Mouse (Mus musculus): ENCODE measurements at regions not wholly inside any gene's neighbourhood (a gene's known extent, or its start where the extent isn't known, plus 50 kb on each side); places are given as distances from the start of the nearest gene placed in this dataset.

DNA sequence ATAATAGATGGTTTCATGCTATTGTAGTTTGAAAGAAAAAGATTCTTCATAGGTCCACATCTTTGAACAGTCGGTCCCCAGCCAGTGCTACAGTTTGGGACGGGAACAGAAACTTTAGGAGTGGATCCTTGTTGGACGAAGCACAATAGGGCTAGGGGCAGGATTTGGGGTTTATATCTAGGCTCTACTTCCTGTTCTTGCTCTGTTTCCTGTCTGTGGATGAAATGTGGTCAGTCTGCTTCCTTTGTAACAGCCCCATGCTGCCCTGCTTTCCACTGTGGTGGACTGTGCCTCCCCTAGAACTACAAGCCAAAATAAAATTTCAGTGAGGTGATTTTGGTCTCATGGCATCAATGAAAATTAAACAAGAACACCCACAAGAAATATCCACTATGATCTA is 510.2 kb downstream of the Lmo4 start:
- no peak for ATAC-seq (replicated peaks; ENCODE audit: insufficient number of reproducible peaks, low FRiP score, low TSS enrichment, low read depth)
- 95% methylated on average over 3 of the region's 3 CpGs for WGBS
- Histone ChIP-seq H3K27me3 (ENCODE audit: control insufficient read depth, insufficient read depth, low read length) (no peaks in the 10 kb centered on the region), H3K4me2 (ENCODE audit: low read depth, low read length) (no peak overlapping the region), H3K4me3 (ENCODE audit: low read depth, low read length) (no peak overlapping the region), H3K9me3 (replicated peaks; ENCODE audit: control insufficient read depth, low read length) (no peaks in the 10 kb centered on the region), H3K9ac (replicated peaks; ENCODE audit: low read length) (no peak overlapping the region), H3K36me3 (replicated peaks; ENCODE audit: control insufficient read depth, insufficient read depth, low read depth, low read length) (no peaks in the 10 kb centered on the region), H3K27ac (replicated peaks; ENCODE audit: low read depth, low read length) (no peak overlapping the region), H3K4me1 (ENCODE audit: control insufficient read depth, insufficient read depth, low read length) (no peaks in the 10 kb centered on the region)
- no peak for DNase-seq (ENCODE audit: low spot score)

DNA sequence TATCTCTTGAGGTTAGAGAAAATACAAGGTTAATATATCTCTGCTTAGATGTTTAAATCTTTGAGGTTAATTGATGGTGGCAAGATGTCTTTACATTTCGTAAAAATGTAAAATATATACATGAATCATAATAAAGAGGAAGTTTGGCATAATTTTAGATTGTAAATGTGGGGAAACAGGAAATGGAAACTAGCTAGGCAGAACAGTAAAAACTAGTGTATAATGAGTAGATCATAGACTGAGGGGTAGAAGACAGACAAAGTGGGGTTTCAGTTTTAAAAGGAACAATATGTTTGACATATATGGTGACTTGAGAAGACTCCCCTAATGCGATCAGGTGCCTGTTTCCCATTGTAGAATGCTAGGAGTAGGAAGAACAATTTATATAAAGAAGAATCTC is 519.3 kb downstream of the Lmo4 start:
- H3K4me3 ChIP-seq (ENCODE audit: low read depth, low read length), result no peak overlapping the region
- no peaks in the 10 kb centered on the region for H3K36me3 ChIP-seq (replicated peaks; ENCODE audit: control insufficient read depth, insufficient read depth, low read depth, low read length)
- no peak for ATAC-seq (replicated peaks; ENCODE audit: insufficient number of reproducible peaks, low FRiP score, low TSS enrichment, low read depth)
- H3K27me3 ChIP-seq (ENCODE audit: control insufficient read depth, insufficient read depth, low read length), result no peaks in the 10 kb centered on the region
- H3K9me3 ChIP-seq (replicated peaks; ENCODE audit: control insufficient read depth, low read length), result no peaks in the 10 kb centered on the region
- H3K4me1 ChIP-seq (ENCODE audit: control insufficient read depth, insufficient read depth, low read length), result no peaks in the 10 kb centered on the region
- no peak overlapping the region for H3K9ac ChIP-seq (replicated peaks; ENCODE audit: low read length)
- H3K27ac ChIP-seq (replicated peaks; ENCODE audit: low read depth, low read length), result no peak overlapping the region
- 88% methylated on average over 2 of the region's 2 CpGs for WGBS
- no peak for DNase-seq (ENCODE audit: low spot score)
- H3K4me2 ChIP-seq (ENCODE audit: low read depth, low read length), result no peak overlapping the region

DNA sequence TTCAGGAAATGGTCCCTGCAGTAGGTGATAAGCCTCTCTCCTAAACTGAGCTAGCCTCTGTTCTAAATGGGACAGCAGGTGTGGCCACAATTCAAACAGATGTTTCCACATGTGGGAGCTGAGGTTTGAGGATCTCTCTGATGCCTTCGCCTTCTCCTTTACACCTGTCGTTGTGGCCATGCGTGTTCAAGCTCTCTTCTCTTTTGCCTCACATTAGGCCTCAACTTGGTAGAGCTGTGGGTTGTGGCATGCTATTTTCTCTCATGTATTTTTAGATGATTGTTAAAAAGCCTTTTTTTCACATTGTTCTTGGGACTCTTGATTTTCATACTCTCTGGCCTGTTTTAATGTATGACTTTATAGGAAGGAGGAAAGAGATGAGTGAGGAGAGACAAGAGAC is 526.8 kb downstream of the Lmo4 start:
- H3K4me1 ChIP-seq (ENCODE audit: control insufficient read depth, insufficient read depth, low read length), result no peaks in the 10 kb centered on the region
- no peak overlapping the region for H3K27ac ChIP-seq (replicated peaks; ENCODE audit: low read depth, low read length)
- H3K36me3 ChIP-seq (replicated peaks; ENCODE audit: control insufficient read depth, insufficient read depth, low read depth, low read length), result no peaks in the 10 kb centered on the region
- H3K4me3 ChIP-seq (ENCODE audit: low read depth, low read length), result no peak overlapping the region
- no peak overlapping the region for H3K9ac ChIP-seq (replicated peaks; ENCODE audit: low read length)
- no peak for DNase-seq (ENCODE audit: low spot score)
- no peaks in the 10 kb centered on the region for H3K27me3 ChIP-seq (ENCODE audit: control insufficient read depth, insufficient read depth, low read length)
- no peak overlapping the region for H3K4me2 ChIP-seq (ENCODE audit: low read depth, low read length)
- no peak for ATAC-seq (replicated peaks; ENCODE audit: insufficient number of reproducible peaks, low FRiP score, low TSS enrichment, low read depth)
- H3K9me3 ChIP-seq (replicated peaks; ENCODE audit: control insufficient read depth, low read length), result no peaks in the 10 kb centered on the region
- WGBS, result 94% methylated on average over 3 of the region's 3 CpGs

DNA sequence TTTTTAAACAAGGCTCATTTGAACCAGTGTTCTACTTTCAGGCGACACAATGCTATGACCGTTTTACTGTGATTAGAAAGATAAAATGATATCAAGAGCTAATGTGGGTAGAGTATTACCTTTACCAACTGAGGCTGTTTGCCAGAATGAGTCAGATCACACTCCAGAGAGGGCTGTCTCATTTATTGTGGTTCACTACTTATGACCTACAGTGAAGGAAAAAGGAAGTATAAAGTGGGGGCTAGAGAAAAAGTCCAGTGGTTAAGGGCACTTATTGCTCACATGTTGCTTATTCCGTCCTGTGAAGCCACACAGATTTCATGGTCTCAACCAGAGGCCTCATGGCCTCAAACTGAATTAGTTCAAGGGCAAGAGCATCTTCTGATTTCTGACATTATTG is 530.2 kb downstream of the Lmo4 start:
- H3K9ac ChIP-seq (replicated peaks; ENCODE audit: low read length), result no peak overlapping the region
- no peak for DNase-seq (ENCODE audit: low spot score)
- no peak for ATAC-seq (replicated peaks; ENCODE audit: insufficient number of reproducible peaks, low FRiP score, low TSS enrichment, low read depth)
- H3K36me3 ChIP-seq (replicated peaks; ENCODE audit: control insufficient read depth, insufficient read depth, low read depth, low read length), result no peaks in the 10 kb centered on the region
- WGBS, result 94% methylated on average over 3 of the region's 3 CpGs
- H3K9me3 ChIP-seq (replicated peaks; ENCODE audit: control insufficient read depth, low read length), result no peaks in the 10 kb centered on the region
- no peaks in the 10 kb centered on the region for H3K4me1 ChIP-seq (ENCODE audit: control insufficient read depth, insufficient read depth, low read length)
- H3K27ac ChIP-seq (replicated peaks; ENCODE audit: low read depth, low read length), result no peak overlapping the region
- H3K4me2 ChIP-seq (ENCODE audit: low read depth, low read length), result no peak overlapping the region
- no peaks in the 10 kb centered on the region for H3K27me3 ChIP-seq (ENCODE audit: control insufficient read depth, insufficient read depth, low read length)
- no peak overlapping the region for H3K4me3 ChIP-seq (ENCODE audit: low read depth, low read length)

GRCm38 (mm10) chr3:143674446-143674845 is 530.6 kb downstream of the Lmo4 start:
- no peaks in the 10 kb centered on the region for H3K27me3 ChIP-seq (ENCODE audit: control insufficient read depth, insufficient read depth, low read length)
- DNase-seq (ENCODE audit: low spot score) (no peak), ATAC-seq (replicated peaks; ENCODE audit: insufficient number of reproducible peaks, low FRiP score, low TSS enrichment, low read depth) (no peak)
- H3K4me3 ChIP-seq (ENCODE audit: low read depth, low read length), result no peak overlapping the region
- H3K9ac ChIP-seq (replicated peaks; ENCODE audit: low read length), result no peak overlapping the region
- H3K9me3 ChIP-seq (replicated peaks; ENCODE audit: control insufficient read depth, low read length), result no peaks in the 10 kb centered on the region
- no peaks in the 10 kb centered on the region for H3K36me3 ChIP-seq (replicated peaks; ENCODE audit: control insufficient read depth, insufficient read depth, low read depth, low read length)
- WGBS, result 89% methylated on average over 7 of the region's 7 CpGs
- H3K4me2 ChIP-seq (ENCODE audit: low read depth, low read length), result no peak overlapping the region
- H3K4me1 ChIP-seq (ENCODE audit: control insufficient read depth, insufficient read depth, low read length), result no peaks in the 10 kb centered on the region
- H3K27ac ChIP-seq (replicated peaks; ENCODE audit: low read depth, low read length), result no peak overlapping the region

- DNase-seq (ENCODE audit: low spot score) (no peak), ATAC-seq (replicated peaks; ENCODE audit: insufficient number of reproducible peaks, low FRiP score, low TSS enrichment, low read depth) (no peak)
- WGBS, result 87% methylated on average over 5 of the region's 5 CpGs
- no peak overlapping the region for H3K9ac ChIP-seq (replicated peaks; ENCODE audit: low read length)
- no peak overlapping the region for H3K4me3 ChIP-seq (ENCODE audit: low read depth, low read length)
- H3K27me3 ChIP-seq (ENCODE audit: control insufficient read depth, insufficient read depth, low read length), result no peaks in the 10 kb centered on the region
- no peak overlapping the region for H3K27ac ChIP-seq (replicated peaks; ENCODE audit: low read depth, low read length)
- no peaks in the 10 kb centered on the region for H3K4me1 ChIP-seq (ENCODE audit: control insufficient read depth, insufficient read depth, low read length)
- no peaks in the 10 kb centered on the region for H3K36me3 ChIP-seq (replicated peaks; ENCODE audit: control insufficient read depth, insufficient read depth, low read depth, low read length)
- H3K4me2 ChIP-seq (ENCODE audit: low read depth, low read length), result no peak overlapping the region
- no peaks in the 10 kb centered on the region for H3K9me3 ChIP-seq (replicated peaks; ENCODE audit: control insufficient read depth, low read length)
Observed at GRCm38 (mm10) chr3:143662041-143662685, 542.9 kb downstream of the Lmo4 start.

DNA sequence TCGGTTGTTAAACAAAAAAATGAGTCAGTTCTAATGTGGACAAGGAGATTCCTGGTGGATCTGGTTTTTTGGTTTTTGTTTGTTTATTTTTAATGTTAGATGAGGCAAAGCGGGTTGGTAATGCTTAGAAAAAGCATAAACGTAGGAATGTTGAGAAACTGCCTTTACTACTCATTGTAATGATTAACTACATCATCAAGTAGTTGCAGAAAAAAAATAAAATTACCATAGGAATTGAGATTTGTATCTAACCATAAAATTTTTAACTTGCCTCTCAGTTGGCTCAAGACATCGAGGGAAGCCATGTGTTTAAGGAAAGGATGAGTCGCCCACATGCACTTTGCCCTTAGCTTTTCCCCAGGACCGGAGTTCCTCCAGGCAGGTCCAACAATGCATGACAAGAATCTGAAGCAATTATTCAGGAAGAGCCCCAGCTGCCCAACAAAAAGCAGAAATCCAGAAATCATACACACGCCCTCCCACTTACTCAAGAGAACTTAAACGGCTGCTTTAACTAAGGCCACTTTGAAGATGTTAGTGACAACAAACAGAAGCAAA is 545.5 kb downstream of the Lmo4 start:
- ATAC-seq (replicated peaks; ENCODE audit: insufficient number of reproducible peaks, low FRiP score, low TSS enrichment, low read depth), result no peak
- no peak overlapping the region for H3K4me2 ChIP-seq (ENCODE audit: low read depth, low read length)
- 85% methylated on average over 8 of the region's 8 CpGs for WGBS

GRCm38 (mm10) chr3:143647237-143647636 is 557.8 kb downstream of the Lmo4 start:
- WGBS, result 89% methylated on average over 2 of the region's 2 CpGs
- no peak overlapping the region for H3K27ac ChIP-seq (replicated peaks; ENCODE audit: low read depth, low read length)
- H3K4me3 ChIP-seq (ENCODE audit: low read depth, low read length), result no peak overlapping the region
- DNase-seq (ENCODE audit: low spot score) (no peak), ATAC-seq (replicated peaks; ENCODE audit: insufficient number of reproducible peaks, low FRiP score, low TSS enrichment, low read depth) (no peak)
- H3K4me1 ChIP-seq (ENCODE audit: control insufficient read depth, insufficient read depth, low read length), result no peaks in the 10 kb centered on the region
- no peaks in the 10 kb centered on the region for H3K9me3 ChIP-seq (replicated peaks; ENCODE audit: control insufficient read depth, low read length)
- no peak overlapping the region for H3K4me2 ChIP-seq (ENCODE audit: low read depth, low read length)
- H3K36me3 ChIP-seq (replicated peaks; ENCODE audit: control insufficient read depth, insufficient read depth, low read depth, low read length), result no peaks in the 10 kb centered on the region
- no peaks in the 10 kb centered on the region for H3K27me3 ChIP-seq (ENCODE audit: control insufficient read depth, insufficient read depth, low read length)
- no peak overlapping the region for H3K9ac ChIP-seq (replicated peaks; ENCODE audit: low read length)

More for the DNA sequence above, 545.5 kb downstream of the Lmo4 start:
- Histone ChIP-seq H3K27ac (replicated peaks; ENCODE audit: low read depth, low read length) (no peak overlapping the region), H3K4me1 (ENCODE audit: control insufficient read depth, insufficient read depth, low read length) (no peaks in the 10 kb centered on the region), H3K36me3 (replicated peaks; ENCODE audit: control insufficient read depth, insufficient read depth, low read depth, low read length) (no peaks in the 10 kb centered on the region), H3K9me3 (replicated peaks; ENCODE audit: control insufficient read depth, low read length) (no peaks in the 10 kb centered on the region), H3K27me3 (ENCODE audit: control insufficient read depth, insufficient read depth, low read length) (no peaks in the 10 kb centered on the region), H3K4me3 (ENCODE audit: low read depth, low read length) (no peak overlapping the region), H3K9ac (replicated peaks; ENCODE audit: low read length) (no peak overlapping the region)
- DNase-seq (ENCODE audit: low spot score), result no peak

Data from embryonic facial prominence, embryonic 11.5 days (tissue).